Mouse (Mus musculus) MEL (cell line): ENCODE results near the gene Alg6. TPM values are rescaled to one million over a fixed set of nuclear protein-coding genes. Genes with fewer than 3 reads are reported as not detected.

Source experiments
- DNase-seq: peaks from one replicate; pipeline ENCODE4 v3.0.0; 2011; ENCODE audit warnings: low read depth, low spot score
- H3K27ac ChIP-seq: 2 replicates; pipeline ENCODE4 v1.5.1; 2012; ENCODE audit warnings: low read depth, mild to moderate bottlenecking, control low read depth, low read length, moderate library complexity; ENCODE audit not compliant: control insufficient read depth
- H3K27me3 ChIP-seq, 2 experiments: fragments of 150-350 bp in 1 of 2; sonication (generic) in 1 of 2; 2 replicates each; pipeline ENCODE4 v1.6.1; 2012; ENCODE audit warnings: low read length in 2 of 2, mild to moderate bottlenecking in 2 of 2, improper control_type of control experiment in 1 of 2, moderate library complexity in 1 of 2; ENCODE audit not compliant: insufficient read depth in 2 of 2, control insufficient read depth in 1 of 2
- H3K36me3 ChIP-seq, 2 experiments: 2 replicates each; pipeline ENCODE4 v1.6.1; 2012 to 2014; ENCODE audit warnings: low read length in 2 of 2, improper control_type of control experiment in 1 of 2, inconsistent platforms in 1 of 2, mild to moderate bottlenecking in 1 of 2; ENCODE audit not compliant: insufficient read depth in 2 of 2, control insufficient read depth in 1 of 2
- H3K4me1 ChIP-seq, 2 experiments: fragments of 150-350 bp in 1 of 2; sonication (generic) in 1 of 2; 2 replicates each; pipeline ENCODE4 v1.6.1; 2012; ENCODE audit warnings: low read length in 2 of 2, improper control_type of control experiment in 1 of 2, mild to moderate bottlenecking in 1 of 2; ENCODE audit not compliant: insufficient read depth in 2 of 2, control insufficient read depth in 1 of 2
- H3K4me3 ChIP-seq, 2 experiments: fragments of 150-350 bp in 1 of 2; sonication (generic) in 1 of 2; 2 replicates each; pipeline ENCODE4 v1.5.1; 2012; ENCODE audit warnings: low read depth in 2 of 2, low read length in 2 of 2, mild to moderate bottlenecking in 2 of 2, moderate library complexity in 2 of 2, control low read depth in 1 of 2, improper control_type of control experiment in 1 of 2; ENCODE audit not compliant: control insufficient read depth in 1 of 2, insufficient read depth in 1 of 2
- H3K79me2 ChIP-seq: 2 replicates; pipeline ENCODE4 v1.6.1; 2012; ENCODE audit warnings: mild to moderate bottlenecking, low read length, moderate library complexity; ENCODE audit not compliant: control insufficient read depth, poor library complexity, insufficient read depth
- H3K9ac ChIP-seq: 2 replicates; pipeline ENCODE4 v1.6.1; 2012; ENCODE audit warnings: low read depth, mild to moderate bottlenecking, control low read depth, low read length, moderate library complexity; ENCODE audit not compliant: control insufficient read depth, poor library complexity, severe bottlenecking
- H3K9me3 ChIP-seq: fragments of 150-350 bp; sonication (generic); replicated peaks from 2 replicates; pipeline ENCODE4 v1.6.1; 2012; ENCODE audit warnings: mild to moderate bottlenecking, low read length, improper control_type of control experiment, moderate library complexity; ENCODE audit not compliant: insufficient read depth
- BHLHE40 ChIP-seq: IDR thresholded peaks from 2 replicates; pipeline ENCODE4 v1.6.1; 2012; ENCODE audit warnings: low read depth, mild to moderate bottlenecking, inconsistent platforms, low read length, improper control_type of control experiment, borderline replicate concordance
- CHD2 ChIP-seq: IDR thresholded peaks from 2 replicates; pipeline ENCODE4 v1.6.1; 2011; ENCODE audit warnings: low read length, improper control_type of control experiment
- CTCF ChIP-seq, 3 experiments: IDR thresholded peaks in 2 of 3; conservative IDR thresholded peaks in 1 of 3; 2 replicates each; pipeline ENCODE4 v1.5.1; 2011 to 2012; ENCODE audit warnings: low read length in 3 of 3, low read depth in 2 of 3, mild to moderate bottlenecking in 2 of 3, improper control_type of control experiment in 1 of 3, inconsistent platforms in 1 of 3, mixed read lengths in 1 of 3, moderate library complexity in 1 of 3; ENCODE audit not compliant: control insufficient read depth in 1 of 3, insufficient read depth in 1 of 3, poor library complexity in 1 of 3, severe bottlenecking in 1 of 3
- E2F4 ChIP-seq: IDR thresholded peaks from 2 replicates; pipeline ENCODE4 v1.6.1; 2011; ENCODE audit warnings: low read depth, low read length, improper control_type of control experiment, borderline replicate concordance
- EP300 ChIP-seq, 2 experiments: IDR thresholded peaks; 2 replicates each; pipeline ENCODE4 v1.6.1; 2011; ENCODE audit warnings: improper control_type of control experiment in 2 of 2, low read length in 2 of 2, low read depth in 1 of 2, mild to moderate bottlenecking in 1 of 2
- ETS1 ChIP-seq: IDR thresholded peaks from 2 replicates; pipeline ENCODE4 v1.6.1; 2012; ENCODE audit warnings: low read depth, mild to moderate bottlenecking, inconsistent platforms, low read length, improper control_type of control experiment, moderate library complexity
- GATA1 ChIP-seq: IDR thresholded peaks from 2 replicates; pipeline ENCODE4 v1.6.1; 2011; ENCODE audit warnings: low read depth, low read length, improper control_type of control experiment
- JUND ChIP-seq: IDR thresholded peaks from 2 replicates; pipeline ENCODE4 v1.6.1; 2011; ENCODE audit warnings: low read depth, mild to moderate bottlenecking, improper control_type of control experiment, low read length
- MAX ChIP-seq: IDR thresholded peaks from 2 replicates; pipeline ENCODE4 v1.6.1; 2011; ENCODE audit warnings: low read length, improper control_type of control experiment
- MAZ ChIP-seq: IDR thresholded peaks from 2 replicates; pipeline ENCODE4 v1.6.1; 2012; ENCODE audit warnings: low read depth, mild to moderate bottlenecking, inconsistent platforms, low read length, improper control_type of control experiment
- MYB ChIP-seq: IDR thresholded peaks from 2 replicates; pipeline ENCODE4 v1.6.1; 2011; ENCODE audit warnings: mild to moderate bottlenecking, low read depth, low read length, improper control_type of control experiment
- MYC ChIP-seq: IDR thresholded peaks from 2 replicates; pipeline ENCODE4 v1.6.1; 2011; ENCODE audit warnings: low read depth, mild to moderate bottlenecking, low read length, improper control_type of control experiment, moderate library complexity
- POLR2A ChIP-seq, 2 experiments: IDR thresholded peaks; 2 replicates each; pipeline ENCODE4 v1.6.1; 2011 to 2012; ENCODE audit warnings: low read length in 2 of 2, mild to moderate bottlenecking in 2 of 2, control low read depth in 1 of 2, improper control_type of control experiment in 1 of 2, low read depth in 1 of 2, moderate library complexity in 1 of 2; ENCODE audit not compliant: control insufficient read depth in 1 of 2, insufficient read depth in 1 of 2, poor library complexity in 1 of 2
- POLR2AphosphoS2 ChIP-seq: IDR thresholded peaks from 2 replicates; pipeline ENCODE4 v1.6.1; 2011; ENCODE audit warnings: low read length, improper control_type of control experiment
- POLR2AphosphoS5 ChIP-seq: IDR thresholded peaks from 2 replicates; pipeline ENCODE4 v1.6.1; 2012; ENCODE audit warnings: low read depth, borderline replicate concordance, mild to moderate bottlenecking, inconsistent platforms, low read length, moderate library complexity, mixed read lengths
- TBP ChIP-seq: IDR thresholded peaks from 2 replicates; pipeline ENCODE4 v1.8.0; 2011; ENCODE audit warnings: low read depth, low read length, improper control_type of control experiment
- TCF12 ChIP-seq: IDR thresholded peaks from 2 replicates; pipeline ENCODE4 v1.6.1; 2014; ENCODE audit warnings: low read depth, mild to moderate bottlenecking, inconsistent platforms, low read length, improper control_type of control experiment, moderate library complexity
- USF2 ChIP-seq, 2 experiments: IDR thresholded peaks; 2 replicates each; pipeline ENCODE4 v1.6.1; 2011 to 2012; ENCODE audit warnings: improper control_type of control experiment in 2 of 2, low read length in 2 of 2, borderline replicate concordance in 1 of 2, inconsistent platforms in 1 of 2, low read depth in 1 of 2, mild to moderate bottlenecking in 1 of 2; ENCODE audit not compliant: insufficient read depth in 1 of 2
- ZC3H11A ChIP-seq: IDR thresholded peaks from 2 replicates; pipeline ENCODE4 v1.6.1; 2012; ENCODE audit warnings: low read depth, mild to moderate bottlenecking, inconsistent platforms, low read length, improper control_type of control experiment
- ZKSCAN1 ChIP-seq: IDR thresholded peaks from 2 replicates; pipeline ENCODE4 v1.6.1; 2012; ENCODE audit warnings: low read depth, mild to moderate bottlenecking, inconsistent platforms, low read length, improper control_type of control experiment, moderate library complexity
- ZNF384 ChIP-seq: IDR thresholded peaks from 2 replicates; pipeline ENCODE4 v1.6.1; 2012; ENCODE audit warnings: low read depth, mild to moderate bottlenecking, inconsistent platforms, low read length, improper control_type of control experiment
- polyA plus RNA-seq, 2 experiments: library from polyadenylated mRNA; stranded (reverse) in 1 of 2; unstranded in 1 of 2; fragments of >175 nt in 1 of 2; fragments of >200 nt in 1 of 2; gene quantifications; 2 replicates each; pipeline versions ENCODE4 v1.2.1 to v1.2.4; 2012; ENCODE audit warnings: low replicate concordance in 2 of 2, low read depth in 1 of 2; ENCODE audit not compliant: insufficient read length in 2 of 2, insufficient read depth in 1 of 2, missing spikeins in 1 of 2
- total RNA-seq: library from RNA; depleted of rRNA; stranded (reverse); fragments of 300-350 nt; gene quantifications from 2 replicates; pipeline ENCODE4 v1.2.3, GENCODE M21; 2012

Gene Alg6
- total and polyA plus RNA-seq, 3 experiments: 12.2 to 15.0 TPM; not detected in 1

- Histone ChIP-seq H3K4me1 (peaks cover 0 to 2% of the 10 kb centered on the region in 2 experiments; a peak in 1 of 4 replicates), H3K27ac (no peak overlapping the region), H3K4me3 (no peak overlapping the region), H3K36me3 (peaks cover 0 to 10% of the 10 kb centered on the region in 2 experiments; a peak in 2 of 4 replicates), H3K9ac (no peak overlapping the region), H3K9me3 (no peaks in the 10 kb centered on the region), H3K79me2 (no peaks in the 10 kb centered on the region; the same call in 1 of the 2 replicates), H3K27me3 (no peaks in the 10 kb centered on the region)
- no peak for TF ChIP-seq JUND
- TF ChIP-seq CTCF (IDR thresholded peaks at IDR 0.05 in 2 of 3, conservative IDR thresholded peaks at IDR 0.05 in 1 of 3; ENCODE audit: control insufficient read depth in 1 of 3, insufficient read depth in 1 of 3, low read depth in 2 of 3, low read length in 3 of 3, poor library complexity in 1 of 3, severe bottlenecking in 1 of 3): no peak
- TF ChIP-seq MYC: no peak
- TF ChIP-seq POLR2AphosphoS5: no peak
- TF ChIP-seq MAZ: no peak
- no peak for TF ChIP-seq MAX
- TF ChIP-seq ZKSCAN1: no peak
- TF ChIP-seq TCF12: no peak
- TF ChIP-seq BHLHE40: no peak
- TF ChIP-seq EP300 (IDR thresholded peaks at IDR 0.05; ENCODE audit: low read depth in 1 of 2, low read length in 2 of 2): no peak
- no peak for TF ChIP-seq ZNF384
- no peak for TF ChIP-seq POLR2AphosphoS2
- TF ChIP-seq USF2 (IDR thresholded peaks at IDR 0.05; ENCODE audit: borderline replicate concordance in 1 of 2, insufficient read depth in 1 of 2, low read depth in 1 of 2, low read length in 2 of 2): no peak
- TF ChIP-seq ZC3H11A: no peak
- no peak for TF ChIP-seq POLR2A (IDR thresholded peaks at IDR 0.05; ENCODE audit: control insufficient read depth in 1 of 2, insufficient read depth in 1 of 2, low read depth in 1 of 2, low read length in 2 of 2, poor library complexity in 1 of 2)
- no peak for TF ChIP-seq E2F4
- no peak for TF ChIP-seq ETS1
- TF ChIP-seq MYB: no peak
- TF ChIP-seq TBP: no peak
- TF ChIP-seq CHD2: no peak
- peak; percentile 7 for DNase-seq
These were observed 10.5 kb downstream of the Alg6 start for GRCm38 (mm10) chr4:99725914-99726451.

GRCm38 (mm10) chr4:99739836-99740235, 24.4 kb downstream of the Alg6 start:
- Histone ChIP-seq H3K79me2 (no peaks in the 10 kb centered on the region), H3K36me3 (no peaks in the 10 kb centered on the region), H3K27ac (no peak overlapping the region), H3K4me1 (no peaks in the 10 kb centered on the region), H3K27me3 (no peaks in the 10 kb centered on the region), H3K9ac (no peak overlapping the region), H3K4me3 (no peak overlapping the region), H3K9me3 (no peaks in the 10 kb centered on the region)
- TF ChIP-seq GATA1 (no peak), BHLHE40 (no peak), POLR2A (IDR thresholded peaks at IDR 0.05; ENCODE audit: control insufficient read depth in 1 of 2, insufficient read depth in 1 of 2, low read depth in 1 of 2, low read length in 2 of 2, poor library complexity in 1 of 2) (no peak), CTCF (IDR thresholded peaks at IDR 0.05 in 2 of 3, conservative IDR thresholded peaks at IDR 0.05 in 1 of 3; ENCODE audit: control insufficient read depth in 1 of 3, insufficient read depth in 1 of 3, low read depth in 2 of 3, low read length in 3 of 3, poor library complexity in 1 of 3, severe bottlenecking in 1 of 3) (no peak)
- DNase-seq: no peak
